Mouse (Mus musculus): ENCODE data around the gene Dlst.

DNA sequence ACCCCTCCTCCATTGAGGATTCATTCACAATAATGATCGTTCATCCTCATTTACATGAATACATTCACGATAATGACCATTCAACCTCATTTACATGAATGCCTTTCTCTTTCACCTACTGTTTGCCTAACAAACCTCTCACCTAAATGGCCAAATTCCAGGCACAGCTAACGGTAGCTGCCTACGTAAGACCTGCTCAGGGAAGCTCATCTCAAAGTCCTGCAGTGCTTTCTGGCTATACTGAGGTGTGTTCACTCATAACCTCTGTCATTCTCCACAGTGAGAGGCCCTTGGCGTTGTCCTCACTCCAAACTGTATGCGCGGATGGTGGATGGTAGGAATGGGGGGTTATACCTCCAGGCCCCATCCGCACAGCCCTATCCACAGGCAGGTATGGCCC lies 5.8 kb upstream of the Dlst start:
- TF ChIP-seq CTCF (IDR thresholded peaks at IDR 0.05; ENCODE audit: insufficient read depth, low read length) (no peak), POLR2A (IDR thresholded peaks at IDR 0.05; ENCODE audit: borderline replicate concordance, extremely low read depth, low read depth, low read length) (no peak)
